Mouse (Mus musculus) heart, embryonic 14.5 days (tissue): Measurements from ENCODE around the gene Znhit2. TPM values are rescaled to one million over a fixed set of nuclear protein-coding genes. Genes with fewer than 3 reads are reported as not detected.

Source experiments
- ATAC-seq: fragments of 200-750 bp; cut with Nextera tagmentation; 2 replicates; pipeline ENCODE4 v1.8.0; 2017; ENCODE audit warnings: low read depth, moderate TSS enrichment; ENCODE audit not compliant: insufficient number of reproducible peaks, insufficient read depth, low FRiP score
- H3K27ac ChIP-seq, 2 experiments: fragments of 200-500 bp in 1 of 2; fragments of 300-500 bp in 1 of 2; sonication (generic) in 1 of 2; replicated peaks in 1 of 2; 2 replicates each; pipeline ENCODE4 v1.5.1; 2012 to 2014; ENCODE audit warnings: low read depth in 2 of 2, low read length in 2 of 2, control low read depth in 1 of 2, mild to moderate bottlenecking in 1 of 2, mixed read lengths in 1 of 2; ENCODE audit not compliant: control insufficient read depth in 1 of 2, insufficient read depth in 1 of 2
- H3K27me3 ChIP-seq: fragments of 300-500 bp; sonication (generic); 2 replicates; pipeline ENCODE4 v1.6.1; 2014; ENCODE audit warnings: mild to moderate bottlenecking, low read length, control low read depth; ENCODE audit not compliant: control insufficient read depth, insufficient read depth
- H3K36me3 ChIP-seq: fragments of 300-500 bp; sonication (generic); 2 replicates; pipeline ENCODE4 v1.6.1; 2014; ENCODE audit warnings: mild to moderate bottlenecking, control low read depth, low read length, mixed read lengths; ENCODE audit not compliant: control insufficient read depth, insufficient read depth
- H3K4me1 ChIP-seq, 2 experiments: fragments of 200-500 bp in 1 of 2; fragments of 300-500 bp in 1 of 2; sonication (generic) in 1 of 2; 2 replicates each; pipeline ENCODE4 v1.6.1; 2012 to 2014; ENCODE audit warnings: low read length in 2 of 2, control low read depth in 1 of 2, mixed read lengths in 1 of 2; ENCODE audit not compliant: control insufficient read depth in 2 of 2, insufficient read depth in 2 of 2
- H3K4me2 ChIP-seq: fragments of 300-500 bp; sonication (generic); 2 replicates; pipeline ENCODE4 v1.6.1; 2014; ENCODE audit warnings: mild to moderate bottlenecking, low read length
- H3K4me3 ChIP-seq, 2 experiments: fragments of 200-500 bp in 1 of 2; fragments of 300-500 bp in 1 of 2; sonication (generic) in 1 of 2; 2 replicates each; pipeline ENCODE4 v1.5.1; 2012 to 2014; ENCODE audit warnings: low read length in 2 of 2, mild to moderate bottlenecking in 2 of 2, control low read depth in 1 of 2, low read depth in 1 of 2, moderate library complexity in 1 of 2; ENCODE audit not compliant: control insufficient read depth in 1 of 2, insufficient read depth in 1 of 2
- H3K9ac ChIP-seq: fragments of 300-500 bp; sonication (generic); 2 replicates; pipeline ENCODE4 v1.6.1; 2014; ENCODE audit warnings: mild to moderate bottlenecking, low read length
- H3K9me3 ChIP-seq: fragments of 300-500 bp; sonication (generic); 2 replicates; pipeline ENCODE4 v1.6.1; 2016; ENCODE audit warnings: low read length, control low read depth; ENCODE audit not compliant: control insufficient read depth
- WGBS: fragments of 180-500 bp; shearing (Covaris S2); extraction: QIAGEN DNeasy Blood & Tissue Kit; methylation state at CpG from one replicate; pipeline ENCODE4 v1.1.7; 2014; 5-methylcytosine and 5-hydroxymethylcytosine counted together
- polyA plus RNA-seq: library from polyadenylated mRNA; unstranded; fragments of >200 nt; fragmentation: Nextera tagmentation; extraction: Ambion mirVana; gene quantifications from 2 replicates; pipeline ENCODE4 v1.2.1, GENCODE M21; 2014

The Znhit2 gene
- polyA plus RNA-seq: 25.5 and 25.6 TPM in 2 replicates

DNA sequence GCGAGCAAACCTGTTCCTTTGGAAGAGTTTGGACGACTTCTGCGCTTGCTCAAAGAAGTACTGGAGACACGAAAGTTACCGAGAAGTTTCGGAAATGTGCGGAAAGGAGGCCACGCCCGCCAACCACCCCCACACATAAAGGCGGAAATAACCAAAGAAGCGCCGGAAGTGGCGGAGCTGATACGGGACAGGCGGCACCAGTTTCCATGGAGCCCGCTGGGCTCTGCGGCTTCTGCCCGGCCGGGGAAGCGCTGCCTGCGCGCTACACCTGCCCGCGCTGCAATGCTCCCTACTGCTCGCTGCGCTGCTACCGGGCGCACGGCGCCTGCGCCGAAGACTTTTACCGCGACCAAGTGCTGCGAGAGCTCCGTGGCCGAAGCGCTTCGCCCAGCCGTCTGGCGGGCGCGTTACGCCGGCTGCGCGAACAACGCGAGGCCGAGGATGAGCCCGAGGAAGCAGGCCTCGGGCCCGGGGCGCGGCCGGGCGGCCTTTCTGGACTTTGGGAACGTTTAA lies at the start of gene Znhit2:
Gene Znhit2, plus strand, starts transcription at position 172 of the 513 bp plus-strand sequence.
- peak within 1 kb of the TSS; percentile 81 to 94 for H3K27ac ChIP-seq
- H3K9me3 ChIP-seq: no peaks in the 10 kb centered on the region
- H3K27me3 ChIP-seq: no peaks in the 10 kb centered on the region
- peaks cover 9 to 33% of the 10 kb centered on the region in 2 experiments for H3K4me1 ChIP-seq
- peak within 1 kb of the TSS; percentile 98 for H3K4me2 ChIP-seq
- under 1% methylated on average over 58 of the region's 58 CpGs for WGBS
- peaks cover 19% of the 10 kb centered on the region for H3K36me3 ChIP-seq
- H3K9ac ChIP-seq: peak within 1 kb of the TSS; percentile 96
- H3K4me3 ChIP-seq: peak within 1 kb of the TSS; percentile 70 to 91
- ATAC-seq: peak; percentile 61

DNA sequence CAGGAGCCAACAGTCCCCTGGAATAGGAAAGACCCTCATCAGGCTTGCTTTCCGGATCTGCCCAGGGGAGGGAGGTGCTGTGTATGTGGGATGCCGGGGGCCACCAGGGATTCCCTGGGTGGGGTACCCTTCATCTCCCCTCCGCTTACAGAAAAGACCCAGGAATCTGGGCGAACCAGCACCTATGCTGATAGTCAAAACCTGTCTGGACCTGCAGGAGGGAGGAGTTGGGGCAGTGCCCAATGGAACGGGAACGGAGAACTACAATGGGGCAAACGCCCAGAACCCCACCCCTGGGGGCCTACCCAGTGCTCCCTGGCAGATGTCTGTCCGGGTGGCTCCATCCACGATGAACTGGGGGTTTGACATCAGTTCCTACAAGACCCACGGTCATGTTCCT lies 47.3 kb upstream of the Znhit2 start:
- Histone ChIP-seq H3K4me2 (no peak overlapping the region), H3K27ac (no peak overlapping the region), H3K27me3 (peaks cover 8% of the 10 kb centered on the region; the same call in 1 of the 2 replicates), H3K36me3 (no peaks in the 10 kb centered on the region), H3K9ac (no peak overlapping the region), H3K4me3 (no peak overlapping the region), H3K9me3 (no peaks in the 10 kb centered on the region), H3K4me1 (peaks cover 9 to 10% of the 10 kb centered on the region in 2 experiments; a peak in 3 of 4 replicates)
- ATAC-seq: no peak
- WGBS: 86% methylated on average over 10 of the region's 10 CpGs

DNA sequence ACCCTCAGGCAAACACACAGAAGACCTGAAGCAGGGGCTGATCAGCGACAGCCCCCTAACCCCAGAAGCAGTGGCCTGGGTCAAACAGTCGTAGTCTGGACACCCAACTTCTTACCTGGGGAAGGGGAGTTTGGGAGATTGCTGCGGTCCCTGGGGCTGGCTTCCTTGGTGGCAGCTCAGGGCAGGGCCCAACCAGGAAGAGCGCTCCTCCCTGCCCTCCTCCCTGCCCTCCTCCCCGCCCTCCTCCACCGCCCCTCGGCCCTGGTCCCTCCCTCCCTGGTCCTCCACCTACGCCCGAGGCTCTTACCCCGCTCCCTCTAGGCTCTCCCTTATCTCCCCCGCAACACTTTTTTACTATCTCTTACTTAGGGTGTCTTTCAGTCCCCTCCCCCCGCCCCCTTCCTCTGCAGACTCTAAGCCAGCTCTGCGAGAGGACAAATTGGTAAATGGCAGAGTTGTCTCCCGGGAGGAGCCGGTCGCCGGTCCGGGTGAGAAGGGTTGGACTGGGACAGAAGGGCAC lies 45.9 kb upstream of the Znhit2 start:
- peak overlapping the region; percentile 75 for H3K9ac ChIP-seq
- H3K27ac ChIP-seq: peak overlapping the region; percentile 46 to 53
- H3K9me3 ChIP-seq: no peaks in the 10 kb centered on the region
- H3K4me2 ChIP-seq: peak overlapping the region; percentile 93
- WGBS: 2% methylated on average over 16 of the region's 18 CpGs
- peak overlapping the region; percentile 63 to 64 for H3K4me3 ChIP-seq
- H3K4me1 ChIP-seq: peaks cover 9 to 10% of the 10 kb centered on the region in 2 experiments; a peak in 3 of 4 replicates
- H3K27me3 ChIP-seq: peaks cover 8% of the 10 kb centered on the region; the same call in 1 of the 2 replicates
- no peaks in the 10 kb centered on the region for H3K36me3 ChIP-seq
- peak; percentile 65 for ATAC-seq

DNA sequence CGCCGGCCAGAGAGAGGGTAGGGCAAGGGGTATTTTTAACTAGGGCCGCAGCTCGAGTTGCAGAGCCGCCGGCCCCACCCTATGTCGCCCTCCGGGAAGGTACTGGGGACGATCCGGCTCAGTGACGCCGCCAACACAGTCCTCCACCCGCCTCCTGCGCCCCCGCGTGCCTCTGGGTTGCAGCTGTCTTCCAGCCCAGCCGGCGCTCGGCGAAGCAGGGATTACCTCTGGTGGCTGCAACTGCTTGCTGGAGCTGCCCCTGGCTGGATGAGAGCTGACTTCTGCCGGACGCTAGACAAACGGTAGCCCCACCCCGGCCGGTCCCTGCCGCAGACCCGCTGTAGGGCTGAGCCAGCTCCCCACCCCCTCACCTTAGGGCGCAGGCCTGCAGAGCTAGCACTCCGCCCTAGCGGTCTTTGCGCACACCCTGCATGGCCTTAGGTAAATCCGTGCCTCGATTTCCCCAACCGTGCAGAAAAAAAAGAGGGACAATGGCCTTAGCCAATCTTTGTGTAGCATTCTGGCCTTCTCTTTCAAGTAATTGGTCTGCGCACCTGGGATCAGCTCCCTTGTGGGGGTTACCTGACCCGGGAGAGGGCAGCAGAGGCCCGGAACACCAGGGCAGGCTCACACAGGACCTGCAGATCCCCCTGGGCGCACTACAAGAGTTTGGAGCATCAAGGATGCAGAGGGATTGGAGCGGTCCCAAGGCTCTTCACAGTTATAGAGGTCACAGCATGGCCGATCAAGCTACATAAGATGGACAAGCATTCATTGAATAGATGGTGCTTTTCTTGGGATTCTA lies 45.3 kb upstream of the Znhit2 start, which contains the start of gene Capn1:
Gene Capn1, minus strand, starts transcription at position 387 of the 805 bp plus-strand sequence.
- Histone ChIP-seq H3K27me3 (peaks cover 8% of the 10 kb centered on the region; the same call in 1 of the 2 replicates), H3K9me3 (no peaks in the 10 kb centered on the region), H3K4me3 (peak within 1 kb of the TSS; percentile 63 to 64), H3K9ac (peak within 1 kb of the TSS; percentile 75), H3K4me2 (peak within 1 kb of the TSS; percentile 93), H3K36me3 (no peaks in the 10 kb centered on the region), H3K27ac (peak within 1 kb of the TSS; percentile 46 to 53), H3K4me1 (peaks cover 9 to 10% of the 10 kb centered on the region in 2 experiments; a peak in 3 of 4 replicates)
- WGBS: 2% methylated on average over 40 of the region's 40 CpGs
- peak; percentile 73 for ATAC-seq

DNA sequence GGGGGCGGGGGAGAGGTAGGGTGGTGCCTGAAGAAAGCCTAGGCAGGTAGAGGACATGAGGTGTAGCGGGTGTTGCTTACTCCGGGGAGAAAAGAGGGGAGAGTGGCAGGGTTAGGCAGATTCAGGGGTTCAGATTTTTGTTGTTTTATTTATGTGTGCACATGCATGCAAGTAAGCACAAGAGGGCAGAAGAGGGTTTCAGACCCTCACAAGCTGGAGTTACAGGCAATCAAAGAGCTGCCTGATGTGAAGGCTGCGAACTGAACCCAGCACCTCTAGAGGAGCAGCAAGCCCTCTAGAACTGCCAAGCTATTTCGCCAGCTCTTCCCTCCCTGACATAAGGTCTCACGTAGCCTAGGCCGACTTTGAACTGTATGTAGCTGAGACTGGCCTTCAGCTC lies 44.5 kb upstream of the Znhit2 start:
- H3K4me3 ChIP-seq: no peak overlapping the region
- peaks cover 9 to 10% of the 10 kb centered on the region in 2 experiments; a peak in 3 of 4 replicates for H3K4me1 ChIP-seq
- peaks cover 8% of the 10 kb centered on the region; the same call in 1 of the 2 replicates for H3K27me3 ChIP-seq
- no peak for ATAC-seq
- H3K9ac ChIP-seq: no peak overlapping the region
- no peak overlapping the region; the same call in 1 of the 2 replicates for H3K4me2 ChIP-seq
- H3K27ac ChIP-seq: no peak overlapping the region
- H3K36me3 ChIP-seq: no peaks in the 10 kb centered on the region
- 51% methylated on average over 7 of the region's 7 CpGs for WGBS
- H3K9me3 ChIP-seq: no peaks in the 10 kb centered on the region

DNA sequence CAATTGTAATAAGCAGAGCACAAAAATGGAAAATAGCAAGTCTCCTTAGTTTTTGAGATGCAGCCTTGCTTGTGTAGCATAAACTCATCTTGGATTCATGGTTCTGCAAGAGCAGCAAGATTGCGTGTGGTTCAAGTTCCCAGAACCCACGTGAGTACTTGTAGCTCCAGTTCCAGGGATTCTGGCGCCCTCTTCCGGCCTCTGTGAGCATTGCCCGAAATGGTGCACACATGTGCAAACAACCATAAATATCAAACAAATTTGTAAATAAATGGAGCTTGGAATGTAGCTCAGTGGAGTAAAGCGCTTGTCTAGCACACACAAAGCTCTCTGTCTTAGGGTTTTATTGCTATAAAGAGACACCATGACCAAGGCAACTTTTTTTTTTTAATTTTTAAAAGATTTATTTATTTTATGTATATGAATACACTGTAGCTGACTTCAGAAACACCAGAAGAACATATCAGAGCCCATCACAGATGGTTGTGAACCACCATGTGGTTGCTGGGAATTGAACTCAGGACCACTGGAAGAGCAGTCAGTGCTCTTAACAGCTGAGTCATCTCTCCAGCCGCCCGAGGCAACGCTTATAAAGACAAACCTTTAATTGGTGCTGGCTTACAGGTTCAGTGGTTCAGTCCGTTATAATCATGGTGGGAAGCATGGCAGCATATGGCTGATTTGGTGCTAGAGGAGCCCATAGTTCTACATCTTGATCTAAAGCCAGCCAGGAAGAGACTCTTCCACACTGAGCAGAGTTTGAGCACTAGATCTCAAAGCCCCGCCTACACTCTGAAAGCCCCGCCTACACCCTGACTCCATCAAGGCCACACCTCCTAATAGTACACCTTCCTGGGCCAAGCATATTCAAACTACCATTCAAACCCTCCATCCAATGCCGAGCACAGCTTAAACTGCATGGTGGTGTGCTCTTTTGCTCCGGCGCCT lies 42.6 kb upstream of the Znhit2 start:
- Histone ChIP-seq H3K4me3 (no peak overlapping the region), H3K36me3 (no peaks in the 10 kb centered on the region), H3K9ac (no peak overlapping the region), H3K27me3 (peaks cover 8% of the 10 kb centered on the region; the same call in 1 of the 2 replicates), H3K9me3 (no peaks in the 10 kb centered on the region), H3K27ac (no peak overlapping the region), H3K4me2 (no peak overlapping the region), H3K4me1 (peaks cover 9 to 10% of the 10 kb centered on the region in 2 experiments; a peak in 3 of 4 replicates)
- 30% methylated on average over 15 of the region's 15 CpGs for whole genome bisulfite sequencing
- ATAC-seq: no peak

DNA sequence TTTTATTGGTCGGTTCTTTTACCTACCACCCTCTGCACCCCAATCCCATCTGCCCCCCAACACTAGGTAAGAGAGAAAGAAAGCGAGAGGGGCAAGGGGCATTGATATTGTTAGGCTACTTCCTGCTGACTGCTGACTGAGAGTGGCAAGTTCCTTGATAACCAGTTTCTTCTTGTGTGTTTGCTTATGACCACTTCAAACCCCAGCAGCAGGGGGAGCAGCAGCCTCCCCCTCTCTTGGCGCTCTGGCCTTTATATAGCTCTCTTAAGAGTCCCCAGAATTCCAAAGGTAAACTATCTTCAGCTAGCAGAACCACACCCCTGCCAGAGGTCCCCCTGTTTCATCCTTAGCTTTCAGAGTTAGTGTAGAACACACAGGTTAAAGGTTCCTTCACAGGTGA lies 40.7 kb upstream of the Znhit2 start:
- Histone ChIP-seq H3K36me3 (no peaks in the 10 kb centered on the region), H3K27ac (no peak overlapping the region), H3K9ac (no peak overlapping the region), H3K4me2 (no peak overlapping the region), H3K4me3 (no peak overlapping the region), H3K4me1 (peaks cover 3 to 7% of the 10 kb centered on the region in 2 experiments; a peak in 3 of 4 replicates), H3K27me3 (peaks cover 8% of the 10 kb centered on the region; the same call in 1 of the 2 replicates), H3K9me3 (no peaks in the 10 kb centered on the region)
- 46% methylated on average over 3 of the region's 3 CpGs for WGBS
- ATAC-seq: no peak
